Mouse (Mus musculus): ENCODE results near the gene F3. TPM values are rescaled to one million over a fixed set of nuclear protein-coding genes. Genes with fewer than 3 reads are reported as not detected.
A peak's percentile ranks its signal among the peaks of the same experiment; 100 is the strongest.

The F3 gene
- total and polyA plus RNA-seq, 3 experiments, result 0.46 to 0.73 (median 0.55) TPM

GRCm38 (mm10) chr3:121722971-121723844, at the start of gene F3 (continued):
- TF ChIP-seq MXI1 (IDR thresholded peaks at IDR 0.05; ENCODE audit: low read depth, low read length), result peak; percentile 64; the same call in 1 of the 2 replicates

GRCm38 (mm10) chr3:121678935-121679334, 44.4 kb upstream of the F3 start:
- dilution Hi-C loops (cut with MboI; ENCODE audit: extremely low pct_ligation_motif_present, extremely low pct_unique_long_range_greater_than_20kb, low sequenced_read_pairs), result no loop called here
- H3K27me3 ChIP-seq (replicated peaks), result no peaks in the 10 kb centered on the region

GRCm38 (mm10) chr3:121679443-121679842, 43.9 kb upstream of the F3 start:
- dilution Hi-C loops (cut with MboI; ENCODE audit: extremely low pct_ligation_motif_present, extremely low pct_unique_long_range_greater_than_20kb, low sequenced_read_pairs) (no loop called here), in situ Hi-C loops (cut with MboI; ENCODE audit: low pct_ligation_motif_present, low pct_unique_long_range_greater_than_20kb, low sequenced_read_pairs) (no loop called here)
- Histone ChIP-seq H3K27ac (ENCODE audit: insufficient read depth, low read depth) (no peak overlapping the region), H3K27me3 (replicated peaks) (no peaks in the 10 kb centered on the region), H3K4me1 (ENCODE audit: control insufficient read depth in 1 of 2, insufficient read depth in 2 of 2) (no peaks in the 10 kb centered on the region), H3K79me2 (replicated peaks; ENCODE audit: control insufficient read depth, extremely low read depth, insufficient read depth, poor library complexity, severe bottlenecking) (no peaks in the 10 kb centered on the region), H3K36me3 (replicated peaks in 1 of 2; ENCODE audit: control insufficient read depth in 1 of 2, insufficient read depth in 1 of 2, low read length in 1 of 2) (no peaks in the 10 kb centered on the region), H3K4me2 (ENCODE audit: insufficient read depth, low read depth, poor library complexity, severe bottlenecking) (no peak overlapping the region), H3K4me3 (replicated peaks in 1 of 3; ENCODE audit: low read depth in 2 of 3, low read length in 2 of 3, poor library complexity in 1 of 3) (no peak overlapping the region), H3K9ac (ENCODE audit: insufficient read depth, low read depth) (no peak overlapping the region), H3K9me3 (replicated peaks; ENCODE audit: low read length) (no peaks in the 10 kb centered on the region)
- TF ChIP-seq MAX (IDR thresholded peaks at IDR 0.05; ENCODE audit: low read length) (no peak), MAZ (IDR thresholded peaks at IDR 0.05; ENCODE audit: low read depth, low read length) (no peak), SMC3 (IDR thresholded peaks at IDR 0.05; ENCODE audit: low read depth, low read length) (no peak), POLR2A (IDR thresholded peaks at IDR 0.05; ENCODE audit: low read depth, low read length) (no peak)
- DNase-seq (ENCODE audit: extremely low read depth), result no peak

More at GRCm38 (mm10) chr3:121678935-121679334, 44.4 kb upstream of the F3 start:
- DNase-seq (ENCODE audit: extremely low read depth), result no peak
- H3K4me1 ChIP-seq (ENCODE audit: control insufficient read depth in 1 of 2, insufficient read depth in 2 of 2), result 0 out of 4 replicates have a peak, but pooled peaks cover 1 to 2% of the 10 kb centered on the region in 2 experiments
- H3K9me3 ChIP-seq (replicated peaks; ENCODE audit: low read length), result no peaks in the 10 kb centered on the region
- no peak for TF ChIP-seq GABPA (IDR thresholded peaks at IDR 0.05; ENCODE audit: insufficient replicate concordance, low read depth, low read length)
- TF ChIP-seq MYC (IDR thresholded peaks at IDR 0.05; ENCODE audit: low read depth, low read length), result no peak
- TF ChIP-seq SMC3 (IDR thresholded peaks at IDR 0.05; ENCODE audit: low read depth, low read length), result no peak
- no peak for TF ChIP-seq ZNF384 (IDR thresholded peaks at IDR 0.05; ENCODE audit: low read depth, low read length)
- no peak for TF ChIP-seq ZKSCAN1 (IDR thresholded peaks at IDR 0.05; ENCODE audit: borderline replicate concordance, low read depth, low read length)
- TF ChIP-seq POLR2A (IDR thresholded peaks at IDR 0.05; ENCODE audit: low read depth, low read length), result no peak
- no peak for TF ChIP-seq KAT2A (IDR thresholded peaks at IDR 0.05; ENCODE audit: insufficient replicate concordance, low read length)
- no peak overlapping the region for H3K27ac ChIP-seq (ENCODE audit: insufficient read depth, low read depth)
- H3K4me3 ChIP-seq (replicated peaks in 1 of 3; ENCODE audit: low read depth in 2 of 3, low read length in 2 of 3, poor library complexity in 1 of 3), result no peak overlapping the region
- H3K79me2 ChIP-seq (replicated peaks; ENCODE audit: control insufficient read depth, extremely low read depth, insufficient read depth, poor library complexity, severe bottlenecking), result no peaks in the 10 kb centered on the region
- in situ Hi-C loops (cut with MboI; ENCODE audit: low pct_ligation_motif_present, low pct_unique_long_range_greater_than_20kb, low sequenced_read_pairs), result no loop called here
- no peak overlapping the region for H3K9ac ChIP-seq (ENCODE audit: insufficient read depth, low read depth)
- no peak overlapping the region for H3K4me2 ChIP-seq (ENCODE audit: insufficient read depth, low read depth, poor library complexity, severe bottlenecking)
- H3K36me3 ChIP-seq (replicated peaks in 1 of 2; ENCODE audit: control insufficient read depth in 1 of 2, insufficient read depth in 1 of 2, low read length in 1 of 2), result no peaks in the 10 kb centered on the region
